Mouse (Mus musculus) adipocyte (in vitro differentiated cells): ENCODE measurements at regions not wholly inside any gene's neighbourhood (a gene's known extent, or its start where the extent isn't known, plus 50 kb on each side); places are given as distances from the start of the nearest gene placed in this dataset.
"Not testable (repeated sequence)": the region's sequence is repeated elsewhere in the genome, so short reads cannot be mapped to it uniquely, and the experiment has no call there.

ENCODE experiments used
- DNase-seq: peaks from one replicate; pipeline ENCODE4 v3.0.0-alpha.2; 2016; ENCODE audit warnings: low spot score

DNA sequence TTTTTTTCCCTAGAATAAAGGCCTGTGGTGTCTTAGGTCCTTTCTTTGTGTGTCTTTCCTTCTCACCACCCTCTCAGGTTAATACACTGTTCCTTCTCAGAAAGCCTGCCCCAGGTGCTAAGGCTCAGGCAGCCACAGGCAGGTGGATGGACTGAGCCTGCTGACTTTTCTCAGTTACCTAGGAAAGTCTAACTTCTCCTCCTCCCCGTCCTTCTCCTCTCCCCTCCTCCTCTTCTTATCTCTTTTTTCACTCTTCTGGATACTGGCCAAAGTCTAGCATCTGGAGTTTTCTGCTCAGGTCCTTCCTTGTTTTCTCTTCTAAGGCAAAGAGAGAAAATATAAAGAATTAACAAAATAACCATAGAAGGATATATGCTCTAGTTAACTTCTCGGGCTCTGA, 260.5 kb downstream of the Dad1 start:
- DNase-seq, result no peak

DNA sequence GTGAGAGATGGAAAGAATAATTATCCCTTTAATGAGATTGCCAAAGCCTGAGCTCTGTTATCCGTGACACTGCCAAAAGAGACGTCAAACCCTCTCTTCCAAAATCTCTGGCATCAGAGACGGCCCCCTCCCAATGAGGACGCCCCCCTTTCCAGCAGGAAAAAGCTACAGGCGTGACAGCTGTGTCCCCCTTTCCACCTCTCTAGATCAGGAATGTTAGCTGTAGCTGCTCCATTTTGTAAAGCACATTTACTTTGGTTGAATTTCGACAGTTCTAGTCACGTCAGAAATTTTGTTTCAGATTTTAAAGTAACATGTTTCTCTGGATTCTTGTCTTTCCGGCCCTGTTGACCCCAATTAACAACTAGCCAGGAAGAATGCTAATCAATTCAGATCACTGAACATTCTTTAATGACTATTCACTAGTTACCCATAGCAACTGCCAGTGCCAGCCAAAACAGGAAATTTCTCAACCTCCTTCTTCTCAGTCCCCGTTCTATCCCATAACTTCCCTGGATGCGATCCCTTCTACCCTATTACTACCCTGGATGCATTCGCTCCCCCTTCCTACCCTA, 261.1 kb downstream of the Dad1 start:
- no peak for DNase-seq

GRCm38 (mm10) chr14:53991390-53991789, 262.5 kb downstream of the Dad1 start:
- no peak for DNase-seq

DNA sequence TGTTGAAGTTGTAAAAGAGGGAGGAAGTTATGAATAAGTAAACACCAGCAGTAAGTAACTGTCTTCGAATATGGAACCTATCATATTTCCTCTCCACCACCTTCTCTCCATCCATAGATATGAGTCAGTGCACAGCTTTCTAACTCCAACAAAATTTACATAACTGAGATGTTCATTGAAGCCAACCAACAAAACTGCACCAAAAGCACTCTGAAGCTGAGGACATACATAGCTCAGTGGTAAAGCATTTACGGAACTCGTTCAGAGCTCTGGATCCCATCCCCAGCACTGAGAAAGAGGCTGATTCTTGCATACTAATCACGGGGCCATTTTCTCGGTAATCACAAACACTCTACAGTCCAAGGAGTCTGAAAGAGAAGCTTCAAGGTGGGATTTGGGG, 273.1 kb downstream of the Dad1 start:
- DNase-seq, result no peak

DNA sequence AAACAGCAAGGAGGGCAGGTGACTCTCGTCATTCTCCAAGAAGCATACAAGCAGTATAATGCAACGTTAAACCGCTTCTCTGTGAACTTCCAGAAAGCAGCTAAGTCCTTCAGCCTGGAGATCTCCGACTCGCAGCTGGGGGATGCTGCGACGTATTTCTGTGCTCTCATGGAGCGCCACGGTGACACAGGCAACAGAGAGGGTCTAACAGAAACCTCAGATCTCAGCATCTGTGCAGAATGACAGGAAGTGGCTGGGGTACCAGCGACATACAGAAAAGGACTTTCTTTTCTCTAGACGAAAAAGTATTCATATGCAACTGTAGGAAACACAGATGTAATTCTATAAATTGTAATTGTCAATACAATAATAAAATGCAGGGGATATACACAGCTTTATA, 292.5 kb downstream of the Dad1 start:
- DNase-seq, result not testable (repeated sequence)

- no peak for DNase-seq
Measured at GRCm38 (mm10) chr14:53960779-53961178, 293.1 kb downstream of the Dad1 start.

GRCm38 (mm10) chr14:53935791-53936231, 318.1 kb downstream of the Dad1 start:
- not testable (repeated sequence) for DNase-seq

- DNase-seq, result not testable (repeated sequence)
Measured at GRCm38 (mm10) chr14:53935336-53935735, 318.6 kb downstream of the Dad1 start.

- DNase-seq, result no peak
Measured at GRCm38 (mm10) chr14:53910871-53911270, 343.0 kb downstream of the Dad1 start.

- no peak for DNase-seq
Measured at GRCm38 (mm10) chr14:53904578-53904977, 349.3 kb downstream of the Dad1 start.

DNA sequence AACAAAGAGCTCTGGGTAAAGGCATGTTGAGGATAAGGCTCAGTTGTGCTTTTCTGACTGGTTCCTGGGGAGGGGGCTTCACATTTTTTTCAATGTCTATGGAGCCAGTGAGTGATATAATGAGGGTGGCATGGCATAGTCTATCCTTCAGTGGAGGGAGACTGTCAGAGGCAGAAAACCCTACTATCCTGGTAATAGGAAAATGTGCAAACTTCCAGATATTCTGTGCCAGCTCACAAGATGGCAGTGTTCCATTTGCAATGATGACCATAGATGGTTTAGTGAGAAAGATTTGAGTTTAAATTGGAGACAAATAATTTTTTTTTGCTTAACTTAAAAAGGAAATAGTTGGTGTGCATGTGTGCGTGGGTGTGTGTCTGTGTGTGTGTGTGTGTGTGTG, 352.8 kb downstream of the Dad1 start:
- DNase-seq, result no peak

- no peak for DNase-seq
Measured at GRCm38 (mm10) chr14:53881304-53881703, 372.6 kb downstream of the Dad1 start.

DNA sequence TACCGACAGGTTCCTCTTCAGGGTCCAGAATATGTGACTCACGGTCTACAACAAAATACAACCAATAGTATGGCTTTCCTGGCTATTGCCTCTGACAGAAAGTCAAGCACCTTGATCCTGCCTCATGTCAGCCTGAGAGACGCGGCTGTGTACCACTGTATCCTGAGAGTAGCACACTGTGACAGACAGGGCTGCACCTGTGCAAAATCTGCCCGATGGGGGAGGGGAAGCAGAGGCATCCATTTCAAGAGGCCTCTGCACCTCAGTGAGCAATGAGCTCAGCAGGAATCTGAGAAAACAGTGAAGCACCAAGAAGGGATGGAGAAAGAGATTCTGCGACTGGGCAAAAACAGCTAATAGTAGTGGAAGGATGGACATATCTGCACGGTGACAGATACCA, 377.3 kb downstream of the Dad1 start:
- no peak for DNase-seq

- no peak for DNase-seq
Measured at GRCm38 (mm10) chr14:53875736-53876135, 378.2 kb downstream of the Dad1 start.

DNA sequence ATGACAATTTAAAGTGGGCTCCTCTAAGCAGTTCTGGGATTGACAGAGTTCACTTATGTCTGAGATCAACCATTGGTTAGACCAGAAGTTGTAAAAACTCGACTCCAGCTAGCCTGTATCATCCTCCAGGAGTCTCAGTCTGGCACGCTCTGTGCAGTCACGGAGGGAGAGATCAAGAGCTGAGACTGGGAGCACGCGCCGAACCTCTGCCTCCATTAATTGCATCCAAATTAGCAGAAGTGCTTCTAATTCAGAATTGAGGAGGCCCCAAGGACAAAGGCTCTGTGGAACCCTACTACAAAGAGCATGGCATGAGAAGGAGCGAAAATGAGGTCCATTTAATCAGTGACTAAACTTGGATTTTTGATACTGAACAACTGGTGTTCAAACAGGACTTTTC, 406.9 kb downstream of the Dad1 start:
- DNase-seq, result no peak

DNA sequence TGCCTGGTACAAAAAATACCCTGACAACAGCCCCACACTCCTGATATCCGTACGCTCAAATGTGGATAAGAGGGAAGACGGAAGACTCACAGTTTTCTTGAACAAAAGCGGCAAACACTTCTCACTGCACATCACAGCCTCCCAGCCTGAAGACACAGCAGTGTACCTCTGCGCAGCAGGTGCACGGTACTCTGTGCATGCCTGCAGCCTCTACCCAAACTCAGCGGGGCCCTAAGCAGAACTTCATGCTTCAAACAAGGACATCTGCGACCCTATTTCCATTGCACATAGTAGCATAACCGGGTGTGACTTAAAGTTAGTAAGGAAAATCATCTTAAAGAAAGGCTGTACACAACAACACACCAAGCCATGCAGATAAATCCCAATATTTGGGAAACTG, 408.3 kb downstream of the Dad1 start:
- no peak for DNase-seq

DNA sequence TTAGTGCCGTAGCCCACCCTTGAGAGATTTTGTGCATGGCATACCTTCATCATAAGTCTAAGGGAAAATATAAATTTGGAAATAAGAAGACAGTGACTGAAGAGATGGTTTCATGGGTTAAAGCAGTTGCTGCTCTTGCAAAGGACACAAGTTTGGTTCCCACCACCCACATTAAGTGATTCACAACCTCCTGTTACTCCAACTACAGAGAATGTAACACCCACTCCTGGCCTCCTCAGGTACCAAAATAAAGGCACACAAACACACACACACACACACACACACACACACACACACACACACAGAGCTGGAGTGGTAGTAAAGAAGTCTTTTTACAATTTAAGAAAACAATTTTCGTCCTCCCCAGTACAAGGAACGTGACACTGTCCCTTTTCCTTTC, 421.4 kb downstream of the Dad1 start:
- no peak for DNase-seq

GRCm38 (mm10) chr14:53831651-53832050, 422.3 kb downstream of the Dad1 start:
- no peak for DNase-seq

GRCm38 (mm10) chr14:53830717-53831116, 423.2 kb downstream of the Dad1 start:
- DNase-seq, result no peak

GRCm38 (mm10) chr14:53826782-53827181, 427.1 kb downstream of the Dad1 start:
- no peak for DNase-seq

- DNase-seq, result peak; percentile 37
Measured at GRCm38 (mm10) chr14:53806231-53806630, 447.7 kb downstream of the Dad1 start.

DNA sequence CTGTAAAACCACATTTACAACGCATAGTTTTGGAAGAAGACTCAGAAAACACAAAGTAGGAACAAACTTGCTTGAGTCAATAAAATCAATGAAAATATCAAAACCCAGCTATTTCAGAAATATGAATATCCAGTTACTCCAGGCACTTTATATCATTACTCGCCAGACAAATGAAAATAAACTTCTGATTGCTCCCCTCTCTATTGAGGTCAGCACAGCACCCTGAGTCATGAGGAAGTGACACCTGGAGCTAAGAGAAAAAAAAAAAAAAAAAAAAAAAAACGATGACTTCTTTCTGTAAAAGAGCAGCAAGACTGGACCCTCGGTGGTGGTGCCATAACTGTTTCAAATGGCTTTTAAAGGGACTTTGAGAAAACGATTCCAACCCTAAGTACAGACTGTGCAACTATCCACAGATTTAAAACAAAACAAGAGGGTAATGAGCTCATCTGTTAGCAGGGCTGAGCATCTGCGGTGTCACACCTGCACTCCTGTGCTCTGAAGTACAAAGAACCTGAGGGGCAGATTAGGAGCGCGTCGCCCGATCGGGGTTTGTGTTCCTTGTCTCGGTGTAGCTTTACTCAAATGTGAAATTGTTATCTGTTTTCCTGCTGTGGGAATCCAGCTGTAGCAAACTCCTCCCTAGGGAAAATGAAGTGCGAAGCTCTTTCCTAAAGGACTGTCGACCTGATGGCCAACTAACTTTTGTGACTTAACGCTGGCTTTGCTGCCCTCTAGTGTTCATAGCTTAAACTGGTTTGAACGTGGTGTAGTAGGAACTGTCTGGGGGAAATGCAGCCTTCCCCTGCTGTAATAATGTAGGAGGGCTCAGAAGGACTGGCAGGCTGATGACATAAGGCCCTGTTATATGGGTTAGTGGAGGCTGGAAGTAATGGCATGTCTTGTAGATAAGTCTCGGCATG, 449.9 kb downstream of the Dad1 start:
- DNase-seq, result peak; percentile 57

GRCm38 (mm10) chr14:53802547-53802946, 451.4 kb downstream of the Dad1 start:
- DNase-seq, result no peak
